Mouse (Mus musculus) liver, embryonic 14.5 days (tissue): ENCODE measurements around the gene Katnb1. TPM values are rescaled to one million over a fixed set of nuclear protein-coding genes. Genes with fewer than 3 reads are reported as not detected.

ENCODE experiments used
- ATAC-seq: fragments of 200-750 bp; cut with Nextera tagmentation; 2 replicates; pipeline ENCODE4 v1.8.0; 2017; ENCODE audit warnings: moderate number of reproducible peaks, mild to moderate bottlenecking, moderate library complexity; ENCODE audit not compliant: insufficient read depth
- DNase-seq, 3 experiments: peaks; one replicate each; pipeline ENCODE4 v3.0.0-alpha.2; 2012 to 2013; ENCODE audit warnings: low read depth in 3 of 3, low spot score in 3 of 3
- H3K27ac ChIP-seq: fragments of 300-500 bp; sonication (generic); 2 replicates; pipeline ENCODE4 v1.5.1; 2014; ENCODE audit warnings: moderate library complexity, mild to moderate bottlenecking, control low read depth, inconsistent platforms
- H3K27me3 ChIP-seq: fragments of 300-500 bp; sonication (generic); 2 replicates; pipeline ENCODE4 v1.6.1; 2014; ENCODE audit warnings: mild to moderate bottlenecking, low read length, moderate library complexity; ENCODE audit not compliant: control insufficient read depth, insufficient read depth
- H3K36me3 ChIP-seq: fragments of 300-500 bp; sonication (generic); replicated peaks from 2 replicates; pipeline ENCODE4 v1.6.1; 2014; ENCODE audit warnings: low read depth; ENCODE audit not compliant: control insufficient read depth, insufficient read depth
- H3K4me1 ChIP-seq, 2 experiments: fragments of 200-500 bp in 1 of 2; fragments of 300-500 bp in 1 of 2; sonication (generic) in 1 of 2; replicated peaks; 2 replicates each; pipeline ENCODE4 v1.6.1; 2012 to 2014; ENCODE audit warnings: antibody characterized with exemption in 1 of 2, inconsistent platforms in 1 of 2, low read length in 1 of 2; ENCODE audit not compliant: control insufficient read depth in 2 of 2, insufficient read depth in 2 of 2
- H3K4me2 ChIP-seq: fragments of 300-500 bp; sonication (generic); 2 replicates; pipeline ENCODE4 v1.6.1; 2014; ENCODE audit warnings: low read depth, mild to moderate bottlenecking, control low read depth, moderate library complexity
- H3K4me3 ChIP-seq, 2 experiments: fragments of 200-500 bp in 1 of 2; fragments of 300-500 bp in 1 of 2; sonication (generic) in 1 of 2; 2 replicates each; pipeline ENCODE4 v1.5.1; 2012 to 2014; ENCODE audit warnings: low read depth in 2 of 2, low read length in 2 of 2, mild to moderate bottlenecking in 2 of 2, control low read depth in 1 of 2, inconsistent platforms in 1 of 2, moderate library complexity in 1 of 2; ENCODE audit not compliant: insufficient read depth in 1 of 2
- H3K9ac ChIP-seq: fragments of 300-500 bp; sonication (generic); replicated peaks from 2 replicates; pipeline ENCODE4 v1.6.1; 2014; ENCODE audit warnings: mild to moderate bottlenecking, control low read depth, moderate library complexity
- H3K9me3 ChIP-seq: fragments of 300-500 bp; sonication (generic); 2 replicates; pipeline ENCODE4 v1.6.1; 2016; ENCODE audit warnings: low read length, mixed read lengths; ENCODE audit not compliant: control insufficient read depth
- CTCF ChIP-seq: IDR thresholded peaks from 2 replicates; pipeline ENCODE4 v1.5.1; 2016; ENCODE audit warnings: antibody characterized with exemption, low read depth, control low read depth
- EP300 ChIP-seq: IDR thresholded peaks from 2 replicates; pipeline ENCODE4 v1.6.1; 2016; ENCODE audit warnings: antibody characterized with exemption, low read depth
- WGBS: fragments of 180-500 bp; shearing (Covaris S2); extraction: QIAGEN DNeasy Blood & Tissue Kit; methylation state at CpG from one replicate; pipeline ENCODE4 v1.1.7; 2014; ENCODE audit not compliant: insufficient replicate concordance; 5-methylcytosine and 5-hydroxymethylcytosine counted together
- polyA plus RNA-seq, 2 experiments: library from polyadenylated mRNA; depleted of rRNA in 1 of 2; stranded (reverse) in 1 of 2; unstranded in 1 of 2; fragments of >200 nt; fragmentation: Nextera tagmentation in 1 of 2; extraction: Ambion mirVana in 1 of 2; gene quantifications; 2 replicates each; pipeline versions ENCODE4 v1.2.1 to v1.2.3; 2012 to 2014

Katnb1 gene
- polyA plus RNA-seq, 2 experiments = 8.0 to 8.4 TPM

GRCm38 (mm10) chr8:95056414-95056813, 24.6 kb upstream of the Katnb1 start:
- H3K27me3 ChIP-seq = no peaks in the 10 kb centered on the region
- H3K27ac ChIP-seq = no peak overlapping the region
- H3K4me1 ChIP-seq = peaks cover 13 to 31% of the 10 kb centered on the region in 2 experiments
- H3K4me2 ChIP-seq = 0 out of 2 replicates have a peak overlapping the region, but pooled peaks have one; percentile 2
- H3K9me3 ChIP-seq = no peaks in the 10 kb centered on the region
- ATAC-seq (peak; percentile 83), DNase-seq (peak; percentile 36 to 58 (median 44))
- 23% methylated on average over 5 of the region's 5 CpGs for WGBS
- no peak overlapping the region for H3K4me3 ChIP-seq
- no peak overlapping the region for H3K9ac ChIP-seq
- TF ChIP-seq EP300 (peak; percentile 63), CTCF (no peak)
- H3K36me3 ChIP-seq = no peaks in the 10 kb centered on the region

- no peak for ATAC-seq
- no peak for DNase-seq
- no peak overlapping the region for H3K9ac ChIP-seq
- no peaks in the 10 kb centered on the region for H3K9me3 ChIP-seq
- TF ChIP-seq EP300 (no peak), CTCF (no peak)
- WGBS = 17% methylated on average over 6 of the region's 6 CpGs
- H3K4me2 ChIP-seq = no peak overlapping the region
- no peaks in the 10 kb centered on the region for H3K27me3 ChIP-seq
- H3K27ac ChIP-seq = no peak overlapping the region
- H3K4me1 ChIP-seq = peaks cover 13 to 31% of the 10 kb centered on the region in 2 experiments
- H3K4me3 ChIP-seq = no peak overlapping the region
- H3K36me3 ChIP-seq = no peaks in the 10 kb centered on the region
Observed at GRCm38 (mm10) chr8:95058661-95059060, 22.3 kb upstream of the Katnb1 start.

- H3K9me3 ChIP-seq = no peaks in the 10 kb centered on the region
- no peak overlapping the region for H3K4me2 ChIP-seq
- no peak for DNase-seq
- no peak overlapping the region for H3K4me3 ChIP-seq
- ATAC-seq = no peak
- peaks cover 10 to 23% of the 10 kb centered on the region in 2 experiments for H3K4me1 ChIP-seq
- H3K36me3 ChIP-seq = no peaks in the 10 kb centered on the region
- H3K27me3 ChIP-seq = no peaks in the 10 kb centered on the region
- H3K9ac ChIP-seq = no peak overlapping the region
- TF ChIP-seq CTCF (no peak), EP300 (no peak)
- H3K27ac ChIP-seq = no peak overlapping the region
- 25% methylated on average over 6 of the region's 6 CpGs for WGBS
Observed at GRCm38 (mm10) chr8:95059812-95060533, 21.0 kb upstream of the Katnb1 start.

- Histone ChIP-seq H3K4me1 (peaks cover 0 to 2% of the 10 kb centered on the region in 2 experiments; a peak in 2 of 4 replicates), H3K36me3 (no peaks in the 10 kb centered on the region), H3K4me3 (no peak overlapping the region), H3K4me2 (no peak overlapping the region), H3K9me3 (no peaks in the 10 kb centered on the region), H3K27me3 (no peaks in the 10 kb centered on the region), H3K9ac (no peak overlapping the region), H3K27ac (no peak overlapping the region)
- TF ChIP-seq EP300 = no peak
- DNase-seq = no peak
- WGBS = 64% methylated on average over 2 of the region's 2 CpGs
- no peak for ATAC-seq
Observed at GRCm38 (mm10) chr8:95064531-95064930, 16.5 kb upstream of the Katnb1 start.

- WGBS = 33% methylated on average over 3 of the region's 3 CpGs
Observed at GRCm38 (mm10) chr8:95067582-95067981, 13.4 kb upstream of the Katnb1 start.

More at GRCm38 (mm10) chr8:95067582-95067981, 13.4 kb upstream of the Katnb1 start:
- TF ChIP-seq EP300 (no peak), CTCF (peak; percentile 78)
- H3K4me3 ChIP-seq = no peak overlapping the region
- H3K9ac ChIP-seq = no peak overlapping the region
- ATAC-seq (no peak), DNase-seq (peak; percentile 45 to 64 (median 47))
- H3K4me2 ChIP-seq = no peak overlapping the region
- H3K36me3 ChIP-seq = no peaks in the 10 kb centered on the region
- no peak overlapping the region for H3K27ac ChIP-seq
- H3K9me3 ChIP-seq = no peaks in the 10 kb centered on the region
- no peaks in the 10 kb centered on the region for H3K4me1 ChIP-seq
- H3K27me3 ChIP-seq = no peaks in the 10 kb centered on the region
